Mouse (Mus musculus): Measurements from ENCODE around the gene Kbtbd4. TPM values are rescaled to one million over a fixed set of nuclear protein-coding genes. Genes with fewer than 3 reads are reported as not detected.
A peak's percentile ranks its signal among the peaks of the same experiment; 100 is the strongest.

Kbtbd4 gene
- total RNA-seq (2017) = 25.1 and 37.2 TPM in 2 replicates

GRCm38 (mm10) chr2:90904076-90904855 is at the start of gene Kbtbd4, which contains the start of gene Ndufs3:
TSS of gene Kbtbd4 (plus strand) at chr2:90904740.
TSS of gene Ndufs3 (minus strand) at chr2:90904827.
- peak; percentile 96 to 98 for ATAC-seq (replicated peaks in 1 of 2; ENCODE audit: insufficient read depth in 1 of 2, low FRiP score in 2 of 2, low TSS enrichment in 1 of 2, low read depth in 1 of 2, poor library complexity in 2 of 2, severe bottlenecking in 2 of 2)

- ATAC-seq (replicated peaks in 1 of 2; ENCODE audit: insufficient read depth in 1 of 2, low FRiP score in 2 of 2, low TSS enrichment in 1 of 2, low read depth in 1 of 2, poor library complexity in 2 of 2, severe bottlenecking in 2 of 2) = no peak
Measured at GRCm38 (mm10) chr2:90861486-90861885, 43.1 kb upstream of the Kbtbd4 start.

- ATAC-seq (replicated peaks in 1 of 2; ENCODE audit: insufficient read depth in 1 of 2, low FRiP score in 2 of 2, low TSS enrichment in 1 of 2, low read depth in 1 of 2, poor library complexity in 2 of 2, severe bottlenecking in 2 of 2) = no peak
Measured at GRCm38 (mm10) chr2:90864184-90864583, 40.4 kb upstream of the Kbtbd4 start.

DNA sequence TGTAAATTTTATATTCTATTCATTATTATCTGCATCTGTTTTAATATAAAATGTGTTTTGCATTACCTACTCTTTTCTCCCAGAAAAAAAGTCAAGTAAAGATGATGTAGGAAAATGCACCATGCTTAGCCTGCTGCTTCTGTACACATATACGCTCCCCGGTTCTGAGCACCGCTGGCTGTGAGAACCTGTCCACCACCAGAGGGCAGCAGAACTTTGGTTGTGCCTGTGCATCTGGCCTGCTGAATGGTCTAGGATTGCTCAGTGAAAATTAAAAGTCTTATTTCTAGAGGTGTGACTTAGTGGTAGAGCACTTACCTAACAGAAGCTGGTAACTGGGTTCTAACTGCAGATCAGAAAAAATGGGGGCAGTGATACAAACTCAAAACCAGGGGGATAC is 38.0 kb upstream of the Kbtbd4 start:
- peak; percentile 84 to 92 for ATAC-seq (replicated peaks in 1 of 2; ENCODE audit: insufficient read depth in 1 of 2, low FRiP score in 2 of 2, low TSS enrichment in 1 of 2, low read depth in 1 of 2, poor library complexity in 2 of 2, severe bottlenecking in 2 of 2)

GRCm38 (mm10) chr2:90870136-90870601 is 34.4 kb upstream of the Kbtbd4 start:
- peak in 1 of 2 experiments; percentile 15; a peak in 1 of 4 replicates for ATAC-seq (replicated peaks in 1 of 2; ENCODE audit: insufficient read depth in 1 of 2, low FRiP score in 2 of 2, low TSS enrichment in 1 of 2, low read depth in 1 of 2, poor library complexity in 2 of 2, severe bottlenecking in 2 of 2)

DNA sequence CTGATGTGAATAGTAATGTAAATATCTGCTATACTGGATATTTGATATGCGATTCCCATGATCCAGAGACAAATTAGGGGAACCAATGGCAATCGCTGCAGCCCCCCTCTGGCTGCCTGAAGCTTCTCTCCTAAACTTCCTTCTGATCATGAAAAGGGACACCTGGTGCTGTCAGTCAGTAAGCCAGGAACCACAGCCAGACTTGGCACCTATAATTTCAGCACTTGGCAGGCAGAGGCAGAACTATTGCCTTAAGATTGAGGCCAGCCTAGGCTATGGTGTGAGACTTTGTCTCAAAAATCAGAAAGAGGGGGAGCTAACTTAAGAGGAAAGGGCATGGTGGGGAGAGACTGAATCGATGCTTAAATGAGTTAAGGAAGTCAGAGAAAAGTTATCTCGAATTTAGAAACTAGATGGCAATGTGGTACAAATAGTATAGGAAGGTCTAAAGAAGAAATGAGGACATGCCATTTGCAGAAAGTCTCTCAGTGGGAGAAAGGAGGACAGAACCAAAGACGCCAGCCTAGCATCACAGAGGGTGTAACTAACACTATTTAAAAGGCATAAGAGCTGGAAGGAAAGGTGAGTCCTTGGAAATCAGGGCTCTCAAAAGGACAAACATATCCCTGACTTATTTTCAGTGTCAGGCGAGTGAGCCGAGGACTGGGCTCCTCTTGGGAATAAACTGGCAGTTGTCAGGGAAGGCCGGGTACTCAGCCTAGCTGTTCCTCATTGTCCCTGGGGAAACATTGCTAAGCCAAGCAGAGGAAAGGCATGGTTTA is 33.2 kb upstream of the Kbtbd4 start:
- no peak for ATAC-seq (replicated peaks in 1 of 2; ENCODE audit: insufficient read depth in 1 of 2, low FRiP score in 2 of 2, low TSS enrichment in 1 of 2, low read depth in 1 of 2, poor library complexity in 2 of 2, severe bottlenecking in 2 of 2)

- ATAC-seq (replicated peaks in 1 of 2; ENCODE audit: insufficient read depth in 1 of 2, low FRiP score in 2 of 2, low TSS enrichment in 1 of 2, low read depth in 1 of 2, poor library complexity in 2 of 2, severe bottlenecking in 2 of 2) = no peak
Measured at GRCm38 (mm10) chr2:90874025-90874424, 30.5 kb upstream of the Kbtbd4 start.

DNA sequence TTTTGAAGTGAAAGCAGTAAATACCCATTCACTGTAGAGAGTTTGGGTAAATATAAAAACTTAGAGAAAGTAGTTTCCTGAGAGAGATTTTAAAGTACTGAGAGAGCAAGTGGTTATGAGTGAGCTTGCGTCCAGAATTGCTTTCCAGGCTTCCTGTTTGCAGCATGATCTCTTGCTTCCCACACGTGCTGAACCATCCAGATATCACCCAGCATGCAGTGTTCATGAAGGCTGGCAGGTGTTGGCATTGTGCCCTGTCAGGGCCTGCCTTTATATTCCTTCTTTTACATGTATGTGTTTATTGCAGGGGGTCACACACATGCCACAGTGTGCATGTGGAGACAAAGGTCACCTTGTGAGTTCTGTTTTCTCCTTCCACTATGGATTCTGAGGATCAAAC is 29.3 kb upstream of the Kbtbd4 start:
- ATAC-seq (replicated peaks in 1 of 2; ENCODE audit: insufficient read depth in 1 of 2, low FRiP score in 2 of 2, low TSS enrichment in 1 of 2, low read depth in 1 of 2, poor library complexity in 2 of 2, severe bottlenecking in 2 of 2) = no peak

- ATAC-seq (replicated peaks in 1 of 2; ENCODE audit: insufficient read depth in 1 of 2, low FRiP score in 2 of 2, low TSS enrichment in 1 of 2, low read depth in 1 of 2, poor library complexity in 2 of 2, severe bottlenecking in 2 of 2) = no peak
Measured at GRCm38 (mm10) chr2:90877584-90878259, 26.8 kb upstream of the Kbtbd4 start.

DNA sequence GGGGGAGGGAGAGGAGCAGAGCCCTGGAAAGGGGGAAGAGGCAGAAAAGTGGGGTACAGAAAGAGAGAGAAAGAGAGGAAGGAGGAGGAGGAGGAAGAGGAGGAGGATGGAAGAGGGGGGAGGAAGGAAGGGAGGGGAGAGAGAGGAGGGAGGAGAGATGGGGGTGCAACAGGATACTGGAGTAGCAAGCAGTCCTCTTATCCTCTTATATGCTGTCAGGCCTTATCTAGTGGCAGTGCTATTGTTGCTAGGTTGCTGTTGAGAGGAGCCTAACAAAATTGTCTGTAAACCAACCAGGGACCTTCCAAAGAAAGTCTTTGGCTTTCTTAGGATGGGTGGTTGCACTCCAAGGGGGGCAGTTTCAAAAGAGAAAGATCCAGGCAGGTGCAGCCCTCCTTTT is 25.1 kb upstream of the Kbtbd4 start:
- ATAC-seq (replicated peaks in 1 of 2; ENCODE audit: insufficient read depth in 1 of 2, low FRiP score in 2 of 2, low TSS enrichment in 1 of 2, low read depth in 1 of 2, poor library complexity in 2 of 2, severe bottlenecking in 2 of 2) = no peak

GRCm38 (mm10) chr2:90880144-90880785 is 24.3 kb upstream of the Kbtbd4 start:
- no peak for ATAC-seq (replicated peaks in 1 of 2; ENCODE audit: insufficient read depth in 1 of 2, low FRiP score in 2 of 2, low TSS enrichment in 1 of 2, low read depth in 1 of 2, poor library complexity in 2 of 2, severe bottlenecking in 2 of 2)

DNA sequence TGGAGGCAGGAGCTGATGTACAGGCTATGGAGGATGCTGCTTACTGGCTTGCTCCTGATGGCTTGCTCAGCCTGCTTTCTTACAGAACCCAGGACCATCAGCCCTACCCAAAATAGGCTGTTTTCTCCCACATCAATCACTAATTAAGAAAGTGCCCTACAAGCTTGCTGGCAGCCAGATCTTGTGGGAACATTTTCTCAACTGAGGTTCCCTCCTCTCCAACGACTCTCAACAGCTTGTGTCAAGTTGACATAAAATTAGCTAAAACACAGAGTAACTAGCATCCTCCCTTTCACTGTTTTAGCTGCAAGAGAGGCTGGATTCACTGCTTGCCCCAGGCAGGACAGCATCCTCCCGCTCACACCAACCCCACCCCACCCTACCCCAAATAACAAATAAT is 22.7 kb upstream of the Kbtbd4 start:
- no peak for ATAC-seq (replicated peaks in 1 of 2; ENCODE audit: insufficient read depth in 1 of 2, low FRiP score in 2 of 2, low TSS enrichment in 1 of 2, low read depth in 1 of 2, poor library complexity in 2 of 2, severe bottlenecking in 2 of 2)

DNA sequence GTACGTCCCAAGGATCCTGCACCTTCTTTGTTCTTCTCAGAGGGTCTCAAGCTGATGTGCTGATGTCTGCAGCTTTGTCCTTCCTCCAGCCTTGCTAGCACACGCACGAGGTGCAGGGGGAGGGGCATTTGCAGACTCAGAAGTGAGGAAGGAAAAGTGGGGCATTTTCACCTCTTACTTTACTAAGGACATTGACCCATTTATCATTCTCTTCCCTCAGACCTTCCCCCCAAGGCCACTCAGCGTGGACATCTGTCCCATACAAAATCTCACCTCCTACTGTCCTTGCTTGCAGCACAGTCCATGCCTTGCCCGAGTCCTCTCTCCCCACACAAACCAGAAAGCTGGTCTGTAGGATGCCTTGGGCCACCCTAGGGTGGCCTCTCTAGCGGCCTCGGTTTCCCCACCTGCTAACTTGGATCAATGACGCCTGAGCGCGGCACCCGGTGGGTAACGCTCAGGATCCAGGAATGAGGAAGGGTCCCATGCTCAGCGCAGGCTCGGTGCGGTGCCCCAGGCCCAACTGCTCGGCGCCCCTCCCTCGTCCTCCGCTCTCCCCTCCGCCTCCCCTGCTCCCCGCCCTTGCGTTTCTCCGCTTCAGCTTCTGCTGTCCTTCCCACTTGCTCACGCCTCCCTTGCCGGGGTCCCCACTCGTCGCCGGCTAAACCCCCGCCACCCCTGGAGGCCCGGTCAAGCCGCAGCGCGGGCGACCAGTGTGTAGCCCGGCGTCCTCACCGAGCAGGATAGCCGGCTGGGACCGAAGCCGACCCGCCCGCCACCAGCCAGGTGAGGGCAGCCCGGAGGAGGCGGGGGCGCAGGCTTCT is 19.1 kb upstream of the Kbtbd4 start, which contains the start of gene C1qtnf4:
Gene C1qtnf4 (plus strand): TSS at position 643 of the 824 bp plus-strand sequence.
- peak; percentile 9 to 15; a peak in 1 of 4 replicates for ATAC-seq (replicated peaks in 1 of 2; ENCODE audit: insufficient read depth in 1 of 2, low FRiP score in 2 of 2, low TSS enrichment in 1 of 2, low read depth in 1 of 2, poor library complexity in 2 of 2, severe bottlenecking in 2 of 2)

GRCm38 (mm10) chr2:90886436-90886835 is 18.1 kb upstream of the Kbtbd4 start:
- ATAC-seq (replicated peaks in 1 of 2; ENCODE audit: insufficient read depth in 1 of 2, low FRiP score in 2 of 2, low TSS enrichment in 1 of 2, low read depth in 1 of 2, poor library complexity in 2 of 2, severe bottlenecking in 2 of 2) = no peak

DNA sequence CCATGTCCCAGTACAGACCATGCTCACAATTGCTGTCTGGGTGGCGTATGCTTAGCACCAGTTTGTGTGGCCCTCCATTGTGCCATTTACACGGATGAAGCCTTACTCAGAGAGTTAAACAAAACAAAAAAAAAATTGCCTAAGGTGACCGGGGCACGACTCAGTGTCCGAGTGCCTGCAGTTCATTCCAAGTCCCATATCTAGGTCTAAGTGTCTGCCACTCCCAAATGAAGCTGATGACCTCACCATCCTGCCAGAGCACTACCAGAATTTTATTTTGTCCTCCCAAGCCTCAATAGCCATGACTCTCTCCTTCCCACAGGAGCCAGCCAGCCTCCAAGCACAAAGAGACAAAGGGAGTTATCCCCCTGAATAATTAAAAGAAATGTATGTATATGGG is 16.9 kb upstream of the Kbtbd4 start:
- ATAC-seq (replicated peaks in 1 of 2; ENCODE audit: insufficient read depth in 1 of 2, low FRiP score in 2 of 2, low TSS enrichment in 1 of 2, low read depth in 1 of 2, poor library complexity in 2 of 2, severe bottlenecking in 2 of 2) = no peak

All from hematopoietic stem cell, adult 5-6 weeks (primary cell).